Mouse (Mus musculus): Measurements from ENCODE around the gene Tti1. TPM values are rescaled to one million over a fixed set of nuclear protein-coding genes. Genes with fewer than 3 reads are reported as not detected.

Tti1 gene
- total and polyA plus RNA-seq, 3 experiments, result 17.3 to 25.3 (median 24.3) TPM

DNA sequence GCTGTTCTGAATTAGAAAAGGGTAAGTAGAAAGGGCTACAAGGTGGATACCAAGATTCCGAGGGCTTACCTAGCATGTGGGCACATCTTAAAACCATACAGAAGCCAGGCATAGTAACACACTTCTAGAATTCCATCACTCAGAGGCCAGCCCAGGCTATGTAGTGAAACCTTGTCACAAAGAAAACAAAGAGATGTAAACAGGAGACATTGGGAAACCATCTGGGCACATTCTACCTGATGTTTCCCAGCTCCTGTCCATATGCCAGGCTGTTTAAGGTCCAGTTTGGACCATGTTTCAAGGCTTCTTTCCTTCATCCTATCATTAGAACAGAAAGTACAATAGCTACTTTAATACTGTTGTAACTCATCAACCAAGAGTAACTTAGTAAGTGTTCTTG lies 9.3 kb upstream of the Tti1 start:
- no peaks in the 10 kb centered on the region for H3K27me3 ChIP-seq (ENCODE audit: control insufficient read depth, insufficient read depth, low read length)
- H3K36me3 ChIP-seq (ENCODE audit: control insufficient read depth, insufficient read depth, low read length), result peaks cover 13% of the 10 kb centered on the region
- 96% methylated on average over 1 of the region's 1 CpGs for WGBS
- no peak overlapping the region for H3K9ac ChIP-seq (ENCODE audit: low read depth, low read length)
- intact Hi-C loops (cut with DNase I), result no loop called here
- H3K27ac ChIP-seq, result no peak overlapping the region
- no peak for TF ChIP-seq EP300 (IDR thresholded peaks at IDR 0.05; ENCODE audit: insufficient read depth, low read depth, low read length)
- no peak for TF ChIP-seq POLR2A (IDR thresholded peaks at IDR 0.05; ENCODE audit: insufficient read depth, low read depth, low read length)
- no peak for TF ChIP-seq CTCF (IDR thresholded peaks at IDR 0.05)
- no peak for DNase-seq
- H3K4me1 ChIP-seq (ENCODE audit: control insufficient read depth, insufficient read depth, low read length), result peaks cover 1% of the 10 kb centered on the region
- H3K4me3 ChIP-seq, result no peak overlapping the region
- peaks cover 2% of the 10 kb centered on the region; the same call in 1 of the 2 replicates for H3K79me2 ChIP-seq (replicated peaks; ENCODE audit: control insufficient read depth, insufficient read depth, low read length)

DNA sequence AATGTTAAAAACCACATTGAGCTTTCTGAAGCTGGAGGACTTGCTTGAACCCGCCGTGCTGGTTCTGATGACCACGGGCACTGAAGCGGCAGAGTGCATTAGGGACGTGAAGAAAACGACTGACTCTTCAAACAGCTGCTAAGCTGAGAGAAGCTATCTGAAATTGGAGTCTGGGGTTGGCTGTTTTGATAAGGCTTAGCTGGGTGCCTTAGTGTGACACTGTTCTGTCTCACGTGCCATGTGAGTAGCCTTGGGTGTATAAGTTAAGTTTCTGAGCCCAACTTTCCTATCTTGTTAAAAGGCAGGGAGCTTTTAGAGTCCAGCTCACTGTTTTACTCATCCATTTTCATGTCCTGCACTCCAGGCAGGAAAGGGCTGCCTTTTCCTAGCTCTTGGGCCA lies 8.7 kb upstream of the Tti1 start:
- no peak overlapping the region for H3K9ac ChIP-seq (ENCODE audit: low read depth, low read length)
- WGBS, result 72% methylated on average over 7 of the region's 7 CpGs
- no peaks in the 10 kb centered on the region for H3K27me3 ChIP-seq (ENCODE audit: control insufficient read depth, insufficient read depth, low read length)
- peaks cover 13% of the 10 kb centered on the region for H3K36me3 ChIP-seq (ENCODE audit: control insufficient read depth, insufficient read depth, low read length)
- H3K79me2 ChIP-seq (replicated peaks; ENCODE audit: control insufficient read depth, insufficient read depth, low read length), result peaks cover 3% of the 10 kb centered on the region; the same call in 1 of the 2 replicates
- no peak overlapping the region for H3K4me3 ChIP-seq
- DNase-seq, result no peak
- peaks cover 1% of the 10 kb centered on the region for H3K4me1 ChIP-seq (ENCODE audit: control insufficient read depth, insufficient read depth, low read length)
- intact Hi-C loops (cut with DNase I), result no loop called here
- TF ChIP-seq EP300 (IDR thresholded peaks at IDR 0.05; ENCODE audit: insufficient read depth, low read depth, low read length) (no peak), POLR2A (IDR thresholded peaks at IDR 0.05; ENCODE audit: insufficient read depth, low read depth, low read length) (no peak), CTCF (IDR thresholded peaks at IDR 0.05) (no peak)
- no peak overlapping the region for H3K27ac ChIP-seq

DNA sequence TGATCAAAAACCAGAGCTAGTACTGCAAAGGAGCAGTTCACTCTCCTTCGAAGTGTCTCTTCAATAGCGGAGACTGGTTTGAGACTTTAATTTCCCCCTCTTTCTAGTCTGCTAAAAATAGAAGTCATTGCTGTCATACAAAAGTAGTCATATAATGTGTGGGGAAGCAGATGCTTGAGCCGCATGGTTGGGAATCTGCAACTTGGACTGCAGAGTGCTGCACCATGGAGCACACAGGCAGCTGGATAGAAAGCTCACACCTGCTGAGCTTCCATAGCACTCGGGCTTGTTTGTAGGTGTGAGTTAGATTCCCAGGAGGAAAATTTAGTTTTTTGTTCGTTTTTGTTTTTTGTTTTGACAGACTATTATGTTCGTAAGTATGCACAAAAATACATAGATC lies 8.2 kb upstream of the Tti1 start:
- Histone ChIP-seq H3K27me3 (ENCODE audit: control insufficient read depth, insufficient read depth, low read length) (no peaks in the 10 kb centered on the region), H3K27ac (no peak overlapping the region), H3K4me3 (no peak overlapping the region), H3K9ac (ENCODE audit: low read depth, low read length) (no peak overlapping the region), H3K4me1 (ENCODE audit: control insufficient read depth, insufficient read depth, low read length) (peaks cover 1% of the 10 kb centered on the region), H3K79me2 (replicated peaks; ENCODE audit: control insufficient read depth, insufficient read depth, low read length) (peaks cover 3% of the 10 kb centered on the region; the same call in 1 of the 2 replicates), H3K36me3 (ENCODE audit: control insufficient read depth, insufficient read depth, low read length) (peaks cover 16% of the 10 kb centered on the region)
- TF ChIP-seq POLR2A (IDR thresholded peaks at IDR 0.05; ENCODE audit: insufficient read depth, low read depth, low read length), result no peak
- TF ChIP-seq CTCF (IDR thresholded peaks at IDR 0.05), result no peak
- TF ChIP-seq EP300 (IDR thresholded peaks at IDR 0.05; ENCODE audit: insufficient read depth, low read depth, low read length), result no peak
- intact Hi-C loops (cut with DNase I), result no loop called here
- no peak for DNase-seq
- 65% methylated on average over 6 of the region's 6 CpGs for WGBS

DNA sequence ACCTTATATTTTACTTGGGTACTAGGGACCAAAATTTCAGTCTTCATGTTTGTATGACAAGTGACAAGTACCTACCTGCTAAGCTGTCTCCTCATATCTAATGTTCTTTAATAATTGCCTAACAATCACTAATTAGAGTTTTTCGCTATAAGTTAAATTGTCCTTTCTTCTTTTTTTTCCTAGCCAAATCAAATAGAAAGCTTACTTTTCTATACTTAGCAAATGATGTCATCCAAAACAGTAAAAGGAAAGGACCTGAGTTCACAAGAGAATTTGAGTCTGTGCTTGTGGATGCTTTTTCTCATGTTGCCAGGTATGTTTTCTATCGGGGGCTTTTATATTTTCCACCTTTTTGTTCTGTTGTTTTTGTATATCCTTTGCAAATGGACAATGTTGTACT lies 7.6 kb upstream of the Tti1 start:
- H3K27me3 ChIP-seq (ENCODE audit: control insufficient read depth, insufficient read depth, low read length), result no peaks in the 10 kb centered on the region
- H3K27ac ChIP-seq, result no peak overlapping the region
- H3K9ac ChIP-seq (ENCODE audit: low read depth, low read length), result no peak overlapping the region
- no peak for TF ChIP-seq EP300 (IDR thresholded peaks at IDR 0.05; ENCODE audit: insufficient read depth, low read depth, low read length)
- TF ChIP-seq CTCF (IDR thresholded peaks at IDR 0.05), result no peak
- no peak for TF ChIP-seq POLR2A (IDR thresholded peaks at IDR 0.05; ENCODE audit: insufficient read depth, low read depth, low read length)
- WGBS, result 74% methylated on average over 2 of the region's 2 CpGs
- intact Hi-C loops (cut with DNase I), result no loop called here
- peaks cover 1% of the 10 kb centered on the region for H3K4me1 ChIP-seq (ENCODE audit: control insufficient read depth, insufficient read depth, low read length)
- peaks cover 3% of the 10 kb centered on the region; the same call in 1 of the 2 replicates for H3K79me2 ChIP-seq (replicated peaks; ENCODE audit: control insufficient read depth, insufficient read depth, low read length)
- DNase-seq, result no peak
- H3K4me3 ChIP-seq, result no peak overlapping the region
- H3K36me3 ChIP-seq (ENCODE audit: control insufficient read depth, insufficient read depth, low read length), result peaks cover 16% of the 10 kb centered on the region

DNA sequence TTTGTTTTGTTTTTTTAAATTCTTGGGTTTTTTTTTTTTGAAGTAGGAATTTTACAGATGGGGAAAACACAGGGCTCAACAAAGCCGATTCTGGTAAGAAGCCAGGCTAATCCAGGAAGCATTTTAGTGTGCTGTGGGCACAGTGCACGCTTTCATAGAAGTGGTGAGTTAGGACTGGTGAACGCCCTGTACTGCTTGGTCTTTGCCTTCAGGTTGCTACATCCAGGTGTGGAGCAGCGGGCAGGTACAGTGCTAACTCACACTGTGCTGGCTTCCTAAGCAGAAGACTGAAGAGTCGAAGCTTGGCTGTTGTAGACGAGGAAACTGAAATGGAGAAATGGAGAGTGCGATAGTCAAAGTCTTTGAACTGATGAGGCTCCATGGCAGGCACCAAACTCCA lies 1.8 kb upstream of the Tti1 start:
- no peak for TF ChIP-seq CTCF (IDR thresholded peaks at IDR 0.05)
- no peak for TF ChIP-seq POLR2A (IDR thresholded peaks at IDR 0.05; ENCODE audit: insufficient read depth, low read depth, low read length)
- no peak for TF ChIP-seq EP300 (IDR thresholded peaks at IDR 0.05; ENCODE audit: insufficient read depth, low read depth, low read length)
- peaks cover 6% of the 10 kb centered on the region for H3K4me1 ChIP-seq (ENCODE audit: control insufficient read depth, insufficient read depth, low read length)
- H3K79me2 ChIP-seq (replicated peaks; ENCODE audit: control insufficient read depth, insufficient read depth, low read length), result peaks cover 7% of the 10 kb centered on the region
- H3K36me3 ChIP-seq (ENCODE audit: control insufficient read depth, insufficient read depth, low read length), result peaks cover 12% of the 10 kb centered on the region
- WGBS, result 64% methylated on average over 7 of the region's 7 CpGs
- H3K27ac ChIP-seq, result no peak overlapping the region
- no peak overlapping the region for H3K9ac ChIP-seq (ENCODE audit: low read depth, low read length)
- intact Hi-C loops (cut with DNase I), result no loop called here
- DNase-seq, result no peak
- no peaks in the 10 kb centered on the region for H3K27me3 ChIP-seq (ENCODE audit: control insufficient read depth, insufficient read depth, low read length)
- peak overlapping the region; percentile 69 for H3K4me3 ChIP-seq

DNA sequence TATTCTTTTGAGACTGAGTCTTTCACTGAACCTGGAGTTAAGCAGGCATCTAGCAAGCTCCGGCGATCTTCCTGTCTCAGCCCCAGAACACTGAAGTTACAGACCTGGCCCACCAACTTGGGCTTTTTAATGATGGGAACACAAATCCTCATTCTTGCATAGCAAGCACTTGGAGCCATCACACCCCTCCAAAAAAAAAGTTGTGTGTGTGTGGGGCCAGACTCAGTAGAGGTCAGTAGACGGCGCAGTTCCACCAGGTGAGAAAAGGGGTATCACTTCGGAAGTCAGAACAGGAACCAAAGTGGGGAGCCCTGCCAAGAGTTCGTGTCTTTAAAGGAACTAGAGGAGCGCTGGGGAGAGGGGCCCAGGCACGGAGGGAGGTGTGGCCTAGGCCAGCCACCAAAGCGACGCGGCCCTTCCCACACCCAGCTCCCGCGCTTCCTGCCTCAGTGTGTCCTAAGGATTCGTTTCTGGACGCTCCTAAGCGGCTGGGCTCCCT lies 329 bp downstream of the Tti1 start:
- no peak for DNase-seq
- Histone ChIP-seq H3K9ac (ENCODE audit: low read depth, low read length) (peak overlapping the region; percentile 57), H3K4me1 (ENCODE audit: control insufficient read depth, insufficient read depth, low read length) (peaks cover 6% of the 10 kb centered on the region), H3K27ac (peak overlapping the region; percentile 99), H3K79me2 (replicated peaks; ENCODE audit: control insufficient read depth, insufficient read depth, low read length) (peaks cover 7% of the 10 kb centered on the region), H3K4me3 (peak overlapping the region; percentile 69), H3K27me3 (ENCODE audit: control insufficient read depth, insufficient read depth, low read length) (no peaks in the 10 kb centered on the region), H3K36me3 (ENCODE audit: control insufficient read depth, insufficient read depth, low read length) (peaks cover 8% of the 10 kb centered on the region)
- WGBS, result 1% methylated on average over 16 of the region's 16 CpGs
- no peak for TF ChIP-seq EP300 (IDR thresholded peaks at IDR 0.05; ENCODE audit: insufficient read depth, low read depth, low read length)
- peak; percentile 28 for TF ChIP-seq CTCF (IDR thresholded peaks at IDR 0.05)
- intact Hi-C loops (cut with DNase I), result no loop called here

Data from heart, adult 2 months (tissue).